Mouse (Mus musculus) midbrain, embryonic 16.5 days (tissue): ENCODE data around the gene 2200002D01Rik. TPM values are rescaled to one million over a fixed set of nuclear protein-coding genes. Genes with fewer than 3 reads are reported as not detected.

Experiments
- ATAC-seq: fragments of 200-750 bp; cut with Nextera tagmentation; 2 replicates; pipeline ENCODE4 v1.8.0; 2017; ENCODE audit warnings: moderate TSS enrichment
- H3K27ac ChIP-seq: fragments of 300-500 bp; sonication (generic); 2 replicates; pipeline ENCODE4 v1.5.1; 2014; ENCODE audit warnings: mild to moderate bottlenecking, low read length, mixed read lengths
- H3K27me3 ChIP-seq: fragments of 300-500 bp; sonication (generic); 2 replicates; pipeline ENCODE4 v1.6.1; 2014; ENCODE audit warnings: low read depth, low read length, mixed read lengths; ENCODE audit not compliant: control insufficient read depth, insufficient read depth
- H3K36me3 ChIP-seq: fragments of 300-500 bp; sonication (generic); 2 replicates; pipeline ENCODE4 v1.6.1; 2014; ENCODE audit warnings: mild to moderate bottlenecking, low read length, moderate library complexity, mixed read lengths; ENCODE audit not compliant: control insufficient read depth, insufficient read depth
- H3K4me1 ChIP-seq: fragments of 300-500 bp; sonication (generic); 2 replicates; pipeline ENCODE4 v1.6.1; 2014; ENCODE audit warnings: mild to moderate bottlenecking, low read length, mixed read lengths; ENCODE audit not compliant: control insufficient read depth, insufficient read depth
- H3K4me2 ChIP-seq: fragments of 300-500 bp; sonication (generic); 2 replicates; pipeline ENCODE4 v1.6.1; 2014; ENCODE audit warnings: mild to moderate bottlenecking, low read length, mixed read lengths
- H3K4me3 ChIP-seq: fragments of 300-500 bp; sonication (generic); 2 replicates; pipeline ENCODE4 v1.5.1; 2014; ENCODE audit warnings: low read depth, mild to moderate bottlenecking, low read length, moderate library complexity, mixed read lengths
- H3K9ac ChIP-seq: fragments of 300-500 bp; sonication (generic); 2 replicates; pipeline ENCODE4 v1.6.1; 2014; ENCODE audit warnings: low read depth, low read length, mixed read lengths
- H3K9me3 ChIP-seq: fragments of 300-500 bp; sonication (generic); replicated peaks from 2 replicates; pipeline ENCODE4 v1.6.1; 2014; ENCODE audit warnings: mild to moderate bottlenecking, low read length, mixed read lengths; ENCODE audit not compliant: control insufficient read depth, poor library complexity, severe bottlenecking
- WGBS: fragments of 180-500 bp; shearing (Covaris S2); extraction: QIAGEN DNeasy Blood & Tissue Kit; methylation state at CpG from one replicate; pipeline ENCODE4 v1.1.7; 2014; 5-methylcytosine and 5-hydroxymethylcytosine counted together
- polyA plus RNA-seq: library from polyadenylated mRNA; unstranded; fragments of >200 nt; fragmentation: Nextera tagmentation; extraction: Ambion mirVana; gene quantifications from 2 replicates; pipeline ENCODE4 v1.2.1, GENCODE M21; 2015

2200002D01Rik gene
- polyA plus RNA-seq, 1 experiment from 2014 or later = 0.46 TPM

- no peaks in the 10 kb centered on the region for H3K27me3 ChIP-seq
- 74% methylated on average over 7 of the region's 7 CpGs for WGBS
- no peak overlapping the region for H3K4me2 ChIP-seq
- no peak for ATAC-seq
- no peaks in the 10 kb centered on the region for H3K9me3 ChIP-seq
- H3K4me1 ChIP-seq = no peaks in the 10 kb centered on the region
- H3K4me3 ChIP-seq = no peak overlapping the region
- H3K27ac ChIP-seq = no peak overlapping the region
- H3K36me3 ChIP-seq = no peaks in the 10 kb centered on the region
- H3K9ac ChIP-seq = no peak overlapping the region
Observed at GRCm38 (mm10) chr7:29265636-29266035, 17.4 kb upstream of the 2200002D01Rik start.

DNA sequence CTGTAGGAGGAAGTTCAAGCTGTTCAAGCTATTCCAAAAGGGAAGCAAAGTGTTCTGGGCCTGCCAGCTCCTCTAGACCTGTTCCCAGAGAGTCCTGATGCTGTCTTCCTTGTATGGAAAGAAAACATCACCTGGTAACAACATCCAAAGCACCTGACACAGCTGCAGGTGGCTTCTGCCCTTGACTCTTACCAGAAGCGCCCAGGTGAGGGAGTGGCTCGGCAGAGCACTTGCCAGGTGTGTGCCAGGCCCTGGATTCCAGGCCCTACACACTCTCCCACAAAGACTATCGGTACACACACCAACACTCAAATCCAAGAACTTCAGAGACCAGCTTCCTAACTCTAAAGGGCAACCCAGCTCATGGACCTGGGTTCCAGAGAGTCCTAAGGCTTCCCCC, 15.6 kb upstream of the 2200002D01Rik start:
- H3K4me3 ChIP-seq = no peak overlapping the region
- H3K9me3 ChIP-seq = no peaks in the 10 kb centered on the region
- ATAC-seq = no peak
- no peaks in the 10 kb centered on the region; the same call in 1 of the 2 replicates for H3K4me1 ChIP-seq
- no peaks in the 10 kb centered on the region for H3K36me3 ChIP-seq
- H3K4me2 ChIP-seq = no peak overlapping the region
- no peak overlapping the region for H3K27ac ChIP-seq
- H3K9ac ChIP-seq = no peak overlapping the region
- no peaks in the 10 kb centered on the region for H3K27me3 ChIP-seq
- 89% methylated on average over 3 of the region's 3 CpGs for WGBS

DNA sequence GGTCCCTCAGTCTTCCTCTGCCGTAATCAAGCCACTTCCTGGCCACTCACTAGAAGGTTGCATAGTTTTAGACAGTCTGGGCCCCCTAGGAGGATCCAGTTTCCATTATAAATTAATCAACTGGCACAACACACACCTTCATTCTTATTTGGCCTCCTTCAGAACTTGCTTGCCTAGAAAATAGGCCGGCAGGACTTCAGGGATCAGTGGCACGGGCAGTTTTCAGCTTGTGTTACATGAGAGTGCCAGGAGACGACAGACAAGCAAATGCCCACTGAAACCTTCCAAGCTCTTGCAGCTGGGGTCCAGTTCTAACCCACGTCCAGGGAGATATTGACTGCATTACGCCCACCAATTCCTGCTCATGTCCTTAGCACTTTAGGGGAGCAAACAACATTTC, 13.9 kb upstream of the 2200002D01Rik start:
- ATAC-seq = no peak
- no peak overlapping the region for H3K4me2 ChIP-seq
- no peaks in the 10 kb centered on the region for H3K9me3 ChIP-seq
- no peaks in the 10 kb centered on the region for H3K36me3 ChIP-seq
- H3K4me3 ChIP-seq = no peak overlapping the region
- H3K9ac ChIP-seq = no peak overlapping the region
- 88% methylated on average over 6 of the region's 6 CpGs for WGBS
- H3K4me1 ChIP-seq = no peaks in the 10 kb centered on the region; the same call in 1 of the 2 replicates
- no peaks in the 10 kb centered on the region for H3K27me3 ChIP-seq
- no peak overlapping the region for H3K27ac ChIP-seq

DNA sequence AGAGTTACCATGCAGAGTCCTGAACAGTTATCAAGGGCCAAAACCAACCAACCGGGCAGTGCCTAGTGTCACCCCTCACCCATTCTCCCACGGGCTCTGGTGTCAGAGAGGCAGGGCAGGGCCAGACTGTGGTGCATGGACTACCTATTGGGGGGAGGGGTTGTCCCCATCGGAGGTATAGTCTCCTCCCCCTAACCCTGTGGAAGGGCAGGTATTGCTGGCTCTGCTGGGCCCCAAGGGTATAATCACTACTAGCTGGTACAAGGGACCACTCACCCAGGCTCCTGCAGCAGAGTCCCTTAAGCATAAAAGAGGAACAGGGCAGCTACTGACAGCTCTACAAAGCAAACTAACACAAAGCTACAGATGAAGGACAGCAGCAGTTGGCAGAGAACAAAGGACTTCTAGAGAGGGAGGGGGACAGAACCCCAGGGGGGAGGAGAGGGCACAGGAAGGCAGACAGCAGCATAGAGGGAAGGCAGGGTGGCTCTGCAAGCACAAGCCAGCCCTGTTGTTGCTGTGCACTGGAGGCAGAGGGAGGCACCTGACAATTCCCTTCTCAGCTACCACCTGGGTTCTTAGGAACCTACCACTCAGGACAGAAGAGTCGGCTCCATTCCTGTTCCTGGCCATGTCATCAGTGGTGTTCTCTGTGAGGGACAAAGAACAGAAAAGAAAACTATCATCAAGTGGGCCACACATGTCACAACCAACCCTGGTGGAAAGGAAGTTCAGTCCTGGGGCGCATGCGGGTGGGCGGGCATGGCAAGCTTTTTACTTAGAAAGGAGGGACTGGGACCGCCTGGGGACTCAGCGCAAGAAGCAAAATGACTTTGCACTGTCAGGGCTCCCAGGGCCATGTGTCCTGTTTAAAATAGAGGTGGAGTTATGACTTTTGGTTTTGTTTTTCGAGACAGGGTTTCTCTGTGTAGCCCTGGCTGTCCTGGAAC, 11.8 kb upstream of the 2200002D01Rik start:
- WGBS = 68% methylated on average over 10 of the region's 10 CpGs
- no peak overlapping the region for H3K27ac ChIP-seq
- no peaks in the 10 kb centered on the region; the same call in 1 of the 2 replicates for H3K4me1 ChIP-seq
- H3K27me3 ChIP-seq = no peaks in the 10 kb centered on the region
- no peak overlapping the region for H3K4me3 ChIP-seq
- no peak overlapping the region for H3K4me2 ChIP-seq
- no peak for ATAC-seq
- no peaks in the 10 kb centered on the region for H3K36me3 ChIP-seq
- no peaks in the 10 kb centered on the region for H3K9me3 ChIP-seq
- no peak overlapping the region for H3K9ac ChIP-seq

- H3K36me3 ChIP-seq = no peaks in the 10 kb centered on the region
- H3K9me3 ChIP-seq = no peaks in the 10 kb centered on the region
- WGBS = 95% methylated on average over 1 of the region's 1 CpGs
- no peak overlapping the region for H3K9ac ChIP-seq
- no peak overlapping the region for H3K27ac ChIP-seq
- no peaks in the 10 kb centered on the region for H3K27me3 ChIP-seq
- no peak overlapping the region for H3K4me3 ChIP-seq
- no peaks in the 10 kb centered on the region; the same call in 1 of the 2 replicates for H3K4me1 ChIP-seq
- H3K4me2 ChIP-seq = no peak overlapping the region
- ATAC-seq = no peak
Observed at GRCm38 (mm10) chr7:29257368-29257767, 9.1 kb upstream of the 2200002D01Rik start.

- H3K4me2 ChIP-seq = no peak overlapping the region
- H3K9me3 ChIP-seq = no peaks in the 10 kb centered on the region
- H3K9ac ChIP-seq = no peak overlapping the region
- no peaks in the 10 kb centered on the region for H3K36me3 ChIP-seq
- 88% methylated on average over 4 of the region's 4 CpGs for WGBS
- ATAC-seq = no peak
- H3K27ac ChIP-seq = no peak overlapping the region
- no peaks in the 10 kb centered on the region; the same call in 1 of the 2 replicates for H3K4me1 ChIP-seq
- no peaks in the 10 kb centered on the region for H3K27me3 ChIP-seq
- H3K4me3 ChIP-seq = no peak overlapping the region
Observed at GRCm38 (mm10) chr7:29255875-29256274, 7.6 kb upstream of the 2200002D01Rik start.

DNA sequence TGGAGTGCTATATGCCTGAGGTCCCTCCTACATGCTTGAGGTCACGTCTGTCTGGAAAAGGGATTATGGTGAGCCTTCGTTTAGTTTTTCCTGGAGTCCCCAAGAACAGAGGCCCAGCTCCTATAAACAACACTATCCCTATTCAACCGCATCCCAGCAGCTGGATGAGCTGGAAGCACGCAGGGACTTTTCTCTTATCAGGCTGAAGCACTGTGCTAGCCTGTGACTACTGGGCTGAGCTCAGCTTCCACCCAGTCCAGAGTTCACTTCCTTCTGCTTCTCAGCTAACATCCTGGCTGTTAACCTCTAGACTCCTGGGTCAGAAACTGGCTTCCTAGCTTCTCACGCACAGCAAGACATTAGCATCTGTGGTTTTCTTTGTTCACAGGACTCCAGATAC, 5.6 kb upstream of the 2200002D01Rik start:
- no peaks in the 10 kb centered on the region for H3K4me1 ChIP-seq
- H3K9ac ChIP-seq = no peak overlapping the region
- no peak overlapping the region for H3K4me3 ChIP-seq
- H3K27ac ChIP-seq = no peak overlapping the region
- WGBS = 59% methylated on average over 5 of the region's 5 CpGs
- no peaks in the 10 kb centered on the region for H3K36me3 ChIP-seq
- no peaks in the 10 kb centered on the region for H3K9me3 ChIP-seq
- H3K27me3 ChIP-seq = peaks cover 4% of the 10 kb centered on the region; the same call in 1 of the 2 replicates
- H3K4me2 ChIP-seq = no peak overlapping the region
- no peak for ATAC-seq

GRCm38 (mm10) chr7:29251166-29251565, 2.9 kb upstream of the 2200002D01Rik start:
- no peaks in the 10 kb centered on the region for H3K9me3 ChIP-seq
- H3K27me3 ChIP-seq = peaks cover 19% of the 10 kb centered on the region
- H3K36me3 ChIP-seq = no peaks in the 10 kb centered on the region; the same call in 1 of the 2 replicates
- no peaks in the 10 kb centered on the region for H3K4me1 ChIP-seq
- H3K9ac ChIP-seq = no peak overlapping the region
- 81% methylated on average over 3 of the region's 3 CpGs for WGBS
- no peak overlapping the region for H3K4me3 ChIP-seq
- no peak for ATAC-seq
- H3K4me2 ChIP-seq = no peak overlapping the region
- H3K27ac ChIP-seq = no peak overlapping the region

DNA sequence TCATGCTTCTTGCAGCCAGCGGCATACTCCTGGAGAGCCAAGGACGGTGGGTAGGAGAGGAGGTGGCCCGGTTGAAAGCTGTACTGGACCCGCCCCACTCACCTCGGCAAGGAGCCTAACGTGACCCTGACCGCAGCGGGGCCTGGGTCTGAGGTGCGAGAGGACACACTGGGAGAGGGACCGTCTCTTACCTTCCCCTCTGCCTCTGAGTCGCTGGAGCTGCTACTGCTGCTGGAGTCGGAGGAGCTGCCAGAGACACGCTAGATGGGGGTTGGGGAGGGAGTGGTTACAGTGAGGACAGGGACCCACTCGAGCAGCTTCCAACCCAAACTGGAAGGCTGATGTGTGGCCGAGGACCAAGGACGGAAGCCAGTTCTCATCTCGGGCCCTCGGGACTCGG, 560 bp downstream of the 2200002D01Rik start:
- Histone ChIP-seq H3K27me3 (peaks cover 19% of the 10 kb centered on the region), H3K4me3 (no peak overlapping the region), H3K36me3 (peaks cover 9% of the 10 kb centered on the region; the same call in 1 of the 2 replicates), H3K9me3 (no peaks in the 10 kb centered on the region), H3K4me1 (no peaks in the 10 kb centered on the region), H3K4me2 (peak overlapping the region; percentile 6; the same call in 1 of the 2 replicates), H3K9ac (0 out of 2 replicates have a peak overlapping the region, but pooled peaks have one; percentile 28), H3K27ac (no peak overlapping the region)
- 15% methylated on average over 19 of the region's 19 CpGs for WGBS
- no peak for ATAC-seq
